Mouse (Mus musculus) heart, embryonic 13.5 days (tissue): Measurements from ENCODE around the gene Kdsr. TPM values are rescaled to one million over a fixed set of nuclear protein-coding genes. Genes with fewer than 3 reads are reported as not detected.

Experiments used
- ATAC-seq: fragments of 200-750 bp; cut with Nextera tagmentation; 2 replicates; pipeline ENCODE4 v1.8.0; 2017; ENCODE audit warnings: moderate TSS enrichment; ENCODE audit not compliant: insufficient number of reproducible peaks, low FRiP score, low TSS enrichment; ENCODE audit errors: extremely low read depth
- H3K27ac ChIP-seq: fragments of 300-500 bp; sonication (generic); replicated peaks from 2 replicates; pipeline ENCODE4 v1.5.1; 2015; ENCODE audit warnings: moderate library complexity, mild to moderate bottlenecking, inconsistent platforms
- H3K27me3 ChIP-seq: fragments of 300-500 bp; sonication (generic); replicated peaks from 2 replicates; pipeline ENCODE4 v1.6.1; 2015; ENCODE audit warnings: mild to moderate bottlenecking, inconsistent platforms
- H3K36me3 ChIP-seq: fragments of 300-500 bp; sonication (generic); 2 replicates; pipeline ENCODE4 v1.6.1; 2015; ENCODE audit warnings: mild to moderate bottlenecking, inconsistent platforms
- H3K4me1 ChIP-seq: fragments of 300-500 bp; sonication (generic); 2 replicates; pipeline ENCODE4 v1.6.1; 2015; ENCODE audit warnings: inconsistent platforms
- H3K4me2 ChIP-seq: fragments of 300-500 bp; sonication (generic); 2 replicates; pipeline ENCODE4 v1.6.1; 2015; ENCODE audit warnings: inconsistent platforms, mild to moderate bottlenecking, moderate library complexity
- H3K4me3 ChIP-seq: fragments of 300-500 bp; sonication (generic); 2 replicates; pipeline ENCODE4 v1.5.1; 2015; ENCODE audit warnings: moderate library complexity, mild to moderate bottlenecking, inconsistent platforms
- H3K9ac ChIP-seq: fragments of 300-500 bp; sonication (generic); 2 replicates; pipeline ENCODE4 v1.6.1; 2015; ENCODE audit warnings: inconsistent platforms, mild to moderate bottlenecking, moderate library complexity
- H3K9me3 ChIP-seq: fragments of 300-500 bp; sonication (generic); 2 replicates; pipeline ENCODE4 v1.6.1; 2016; ENCODE audit warnings: inconsistent platforms
- WGBS: fragments of 180-500 bp; shearing (Covaris S2); methylation state at CpG from one replicate; pipeline ENCODE4 v1.1.7; 2015; ENCODE audit warnings: mixed read lengths; 5-methylcytosine and 5-hydroxymethylcytosine counted together
- polyA plus RNA-seq: library from polyadenylated mRNA; unstranded; fragments of >200 nt; fragmentation: Nextera tagmentation; extraction: Ambion mirVana; gene quantifications from 2 replicates; pipeline ENCODE4 v1.2.1, GENCODE M21; 2015

Gene Kdsr
- polyA plus RNA-seq, 1 experiment from 2014 or later, result 8.3 TPM

GRCm38 (mm10) chr1:106764846-106765245, 5.3 kb upstream of the Kdsr start:
- no peak overlapping the region for H3K27ac ChIP-seq
- H3K4me3 ChIP-seq, result no peak overlapping the region
- ATAC-seq, result no peak
- H3K4me2 ChIP-seq, result no peak overlapping the region
- no peaks in the 10 kb centered on the region for H3K4me1 ChIP-seq
- H3K36me3 ChIP-seq, result peaks cover 54% of the 10 kb centered on the region
- no peak overlapping the region for H3K9ac ChIP-seq
- H3K27me3 ChIP-seq, result no peaks in the 10 kb centered on the region
- H3K9me3 ChIP-seq, result no peaks in the 10 kb centered on the region
- 85% methylated on average over 2 of the region's 2 CpGs for WGBS

- Histone ChIP-seq H3K9me3 (no peaks in the 10 kb centered on the region), H3K27me3 (no peaks in the 10 kb centered on the region), H3K4me3 (no peak overlapping the region), H3K4me2 (no peak overlapping the region), H3K4me1 (no peaks in the 10 kb centered on the region), H3K9ac (no peak overlapping the region), H3K36me3 (peaks cover 50% of the 10 kb centered on the region), H3K27ac (no peak overlapping the region)
- no peak for ATAC-seq
- WGBS, result 92% methylated on average over 3 of the region's 3 CpGs
Observed at GRCm38 (mm10) chr1:106764281-106764680, 4.8 kb upstream of the Kdsr start.

DNA sequence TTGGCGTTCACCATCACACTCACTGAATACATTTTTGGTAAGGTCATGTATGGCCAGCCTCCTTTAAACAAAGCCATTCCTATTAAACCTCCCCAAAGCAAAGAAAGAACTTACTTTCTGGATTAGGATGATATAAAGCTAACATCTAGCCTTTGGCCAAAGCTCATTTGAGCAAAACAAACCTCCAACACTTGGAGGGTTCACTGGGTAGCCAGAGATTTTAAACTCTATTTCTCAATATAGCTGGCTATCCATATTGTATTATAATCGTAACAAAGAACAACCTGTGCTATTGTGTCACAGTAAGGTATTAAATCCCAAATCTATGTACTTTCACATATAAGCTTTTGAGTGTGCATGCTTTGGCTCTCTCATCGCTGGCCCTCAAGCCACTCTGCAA, 1.2 kb upstream of the Kdsr start:
- H3K36me3 ChIP-seq, result peaks cover 20% of the 10 kb centered on the region
- no peak for ATAC-seq
- H3K4me1 ChIP-seq, result peaks cover 22% of the 10 kb centered on the region
- H3K27me3 ChIP-seq, result no peaks in the 10 kb centered on the region
- WGBS, result 86% methylated on average over 3 of the region's 3 CpGs
- no peaks in the 10 kb centered on the region for H3K9me3 ChIP-seq
- no peak overlapping the region for H3K9ac ChIP-seq
- no peak overlapping the region for H3K27ac ChIP-seq
- H3K4me3 ChIP-seq, result no peak overlapping the region
- no peak overlapping the region for H3K4me2 ChIP-seq

GRCm38 (mm10) chr1:106758734-106759571, 574 bp downstream of the Kdsr start:
- Histone ChIP-seq H3K36me3 (peaks cover 14% of the 10 kb centered on the region), H3K4me3 (peak overlapping the region; percentile 69), H3K9me3 (no peaks in the 10 kb centered on the region), H3K4me2 (peak overlapping the region; percentile 97), H3K9ac (peak overlapping the region; percentile 86), H3K27me3 (no peaks in the 10 kb centered on the region), H3K4me1 (peaks cover 22% of the 10 kb centered on the region), H3K27ac (peak overlapping the region; percentile 89)
- ATAC-seq, result 0 out of 2 replicates have a peak, but pooled peaks have one; percentile 44
- 2% methylated on average over 34 of the region's 34 CpGs for WGBS

GRCm38 (mm10) chr1:106756633-106757032, 2.9 kb downstream of the Kdsr start:
- H3K27me3 ChIP-seq, result no peaks in the 10 kb centered on the region
- H3K4me2 ChIP-seq, result no peak overlapping the region
- no peaks in the 10 kb centered on the region for H3K9me3 ChIP-seq
- H3K4me3 ChIP-seq, result no peak overlapping the region
- peaks cover 22% of the 10 kb centered on the region for H3K36me3 ChIP-seq
- H3K4me1 ChIP-seq, result peaks cover 22% of the 10 kb centered on the region
- ATAC-seq, result no peak
- no peak overlapping the region for H3K9ac ChIP-seq
- no peak overlapping the region for H3K27ac ChIP-seq
- 61% methylated on average over 4 of the region's 4 CpGs for WGBS

GRCm38 (mm10) chr1:106752013-106752412, 7.5 kb downstream of the Kdsr start:
- peaks cover 41% of the 10 kb centered on the region for H3K36me3 ChIP-seq
- WGBS, result 89% methylated on average over 5 of the region's 5 CpGs
- no peaks in the 10 kb centered on the region for H3K27me3 ChIP-seq
- H3K4me3 ChIP-seq, result no peak overlapping the region
- H3K4me2 ChIP-seq, result no peak overlapping the region
- ATAC-seq, result no peak
- H3K9ac ChIP-seq, result no peak overlapping the region
- H3K9me3 ChIP-seq, result no peaks in the 10 kb centered on the region
- H3K4me1 ChIP-seq, result peaks cover 9% of the 10 kb centered on the region; the same call in 1 of the 2 replicates
- H3K27ac ChIP-seq, result no peak overlapping the region

- Histone ChIP-seq H3K4me1 (0 out of 2 replicates have a peak, but pooled peaks cover 4% of the 10 kb centered on the region), H3K4me3 (no peak overlapping the region), H3K36me3 (peaks cover 54% of the 10 kb centered on the region), H3K9ac (no peak overlapping the region), H3K27me3 (no peaks in the 10 kb centered on the region), H3K27ac (no peak overlapping the region), H3K9me3 (no peaks in the 10 kb centered on the region), H3K4me2 (no peak overlapping the region)
- ATAC-seq, result no peak
- WGBS, result 75% methylated on average over 1 of the region's 1 CpGs
Observed at GRCm38 (mm10) chr1:106750656-106751055, 8.9 kb downstream of the Kdsr start.

DNA sequence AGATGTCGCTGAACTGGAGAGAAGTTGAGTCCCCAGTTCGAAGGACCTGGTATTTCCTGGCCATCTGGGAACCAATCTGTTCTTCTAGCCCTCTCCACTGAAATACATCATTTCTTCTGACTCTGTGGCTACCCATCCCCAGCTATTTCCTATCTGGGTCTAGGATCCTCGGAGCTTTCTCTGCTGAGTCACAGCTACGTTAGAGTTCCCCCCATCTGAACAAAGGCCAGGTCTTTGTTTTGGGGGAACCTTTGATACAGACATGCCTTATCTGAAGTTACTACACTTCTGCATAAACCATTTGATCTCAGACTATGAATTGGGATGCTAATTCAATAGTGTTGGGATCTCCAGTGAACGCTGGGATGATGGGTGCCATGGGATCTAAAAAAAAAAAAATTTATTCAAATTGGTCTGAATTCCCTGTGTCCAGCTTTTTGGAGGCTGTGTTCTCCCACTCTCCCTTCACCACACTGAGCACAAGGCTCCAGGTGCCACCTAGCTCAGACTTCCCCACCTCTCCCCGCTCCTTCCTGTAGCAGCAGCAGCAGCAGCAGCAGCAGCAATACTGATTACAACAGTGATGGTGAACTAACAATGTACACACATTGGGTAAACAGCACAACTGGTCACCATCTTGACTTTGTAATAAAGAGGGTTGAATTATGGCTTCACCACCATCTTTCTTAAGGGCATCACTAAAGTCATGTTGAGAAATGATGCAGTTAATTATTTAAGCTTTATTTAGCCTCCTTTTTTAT, 10.8 kb downstream of the Kdsr start:
- H3K4me2 ChIP-seq, result no peak overlapping the region
- peaks cover 56% of the 10 kb centered on the region for H3K36me3 ChIP-seq
- 0 out of 2 replicates have a peak, but pooled peaks cover 4% of the 10 kb centered on the region for H3K4me1 ChIP-seq
- H3K9me3 ChIP-seq, result no peaks in the 10 kb centered on the region
- no peak overlapping the region for H3K4me3 ChIP-seq
- H3K27me3 ChIP-seq, result no peaks in the 10 kb centered on the region
- no peak overlapping the region for H3K27ac ChIP-seq
- 81% methylated on average over 6 of the region's 6 CpGs for WGBS
- no peak overlapping the region for H3K9ac ChIP-seq
- ATAC-seq, result no peak

- H3K4me3 ChIP-seq, result no peak overlapping the region
- H3K9me3 ChIP-seq, result no peaks in the 10 kb centered on the region
- H3K36me3 ChIP-seq, result peaks cover 70% of the 10 kb centered on the region
- H3K27ac ChIP-seq, result no peak overlapping the region
- no peaks in the 10 kb centered on the region for H3K27me3 ChIP-seq
- no peak overlapping the region for H3K4me2 ChIP-seq
- 88% methylated on average over 6 of the region's 6 CpGs for WGBS
- ATAC-seq, result no peak
- no peak overlapping the region for H3K9ac ChIP-seq
- no peaks in the 10 kb centered on the region for H3K4me1 ChIP-seq
Observed at GRCm38 (mm10) chr1:106742980-106743379, 16.5 kb downstream of the Kdsr start.

- H3K27ac ChIP-seq, result no peak overlapping the region
- no peak overlapping the region for H3K4me2 ChIP-seq
- no peaks in the 10 kb centered on the region for H3K4me1 ChIP-seq
- H3K36me3 ChIP-seq, result peaks cover 66% of the 10 kb centered on the region
- ATAC-seq, result no peak
- no peak overlapping the region for H3K9ac ChIP-seq
- H3K4me3 ChIP-seq, result no peak overlapping the region
- H3K27me3 ChIP-seq, result no peaks in the 10 kb centered on the region
- H3K9me3 ChIP-seq, result no peaks in the 10 kb centered on the region
- 85% methylated on average over 4 of the region's 4 CpGs for WGBS
Observed at GRCm38 (mm10) chr1:106740735-106741134, 18.8 kb downstream of the Kdsr start.

- H3K4me3 ChIP-seq, result no peak overlapping the region
- no peak overlapping the region for H3K4me2 ChIP-seq
- H3K9ac ChIP-seq, result no peak overlapping the region
- no peak for ATAC-seq
- peaks cover 61% of the 10 kb centered on the region for H3K36me3 ChIP-seq
- H3K27ac ChIP-seq, result no peak overlapping the region
- no peaks in the 10 kb centered on the region for H3K27me3 ChIP-seq
- no peaks in the 10 kb centered on the region for H3K4me1 ChIP-seq
- 83% methylated on average over 5 of the region's 5 CpGs for WGBS
- H3K9me3 ChIP-seq, result no peaks in the 10 kb centered on the region
Observed at GRCm38 (mm10) chr1:106739810-106740209, 19.7 kb downstream of the Kdsr start.
